Mouse (Mus musculus): ENCODE results near the gene Srebf2.

GRCm38 (mm10) chr15:82223251-82223650 lies 76.3 kb downstream of the Srebf2 start:
- TF ChIP-seq CTCF (conservative IDR thresholded peaks at IDR 0.05; ENCODE audit: low read length) (no peak), NANOG (IDR thresholded peaks at IDR 0.05; ENCODE audit: borderline replicate concordance, low read length) (no peak)
